Mouse (Mus musculus): Measurements from ENCODE around the gene Drosha. TPM values are rescaled to one million over a fixed set of nuclear protein-coding genes. Genes with fewer than 3 reads are reported as not detected.
"Not testable (repeated sequence)": the region's sequence is repeated elsewhere in the genome, so short reads cannot be mapped to it uniquely, and the experiment has no call there.

Drosha gene
- polyA plus RNA-seq, 1 experiment from 2014 or later = 31.2 TPM

DNA sequence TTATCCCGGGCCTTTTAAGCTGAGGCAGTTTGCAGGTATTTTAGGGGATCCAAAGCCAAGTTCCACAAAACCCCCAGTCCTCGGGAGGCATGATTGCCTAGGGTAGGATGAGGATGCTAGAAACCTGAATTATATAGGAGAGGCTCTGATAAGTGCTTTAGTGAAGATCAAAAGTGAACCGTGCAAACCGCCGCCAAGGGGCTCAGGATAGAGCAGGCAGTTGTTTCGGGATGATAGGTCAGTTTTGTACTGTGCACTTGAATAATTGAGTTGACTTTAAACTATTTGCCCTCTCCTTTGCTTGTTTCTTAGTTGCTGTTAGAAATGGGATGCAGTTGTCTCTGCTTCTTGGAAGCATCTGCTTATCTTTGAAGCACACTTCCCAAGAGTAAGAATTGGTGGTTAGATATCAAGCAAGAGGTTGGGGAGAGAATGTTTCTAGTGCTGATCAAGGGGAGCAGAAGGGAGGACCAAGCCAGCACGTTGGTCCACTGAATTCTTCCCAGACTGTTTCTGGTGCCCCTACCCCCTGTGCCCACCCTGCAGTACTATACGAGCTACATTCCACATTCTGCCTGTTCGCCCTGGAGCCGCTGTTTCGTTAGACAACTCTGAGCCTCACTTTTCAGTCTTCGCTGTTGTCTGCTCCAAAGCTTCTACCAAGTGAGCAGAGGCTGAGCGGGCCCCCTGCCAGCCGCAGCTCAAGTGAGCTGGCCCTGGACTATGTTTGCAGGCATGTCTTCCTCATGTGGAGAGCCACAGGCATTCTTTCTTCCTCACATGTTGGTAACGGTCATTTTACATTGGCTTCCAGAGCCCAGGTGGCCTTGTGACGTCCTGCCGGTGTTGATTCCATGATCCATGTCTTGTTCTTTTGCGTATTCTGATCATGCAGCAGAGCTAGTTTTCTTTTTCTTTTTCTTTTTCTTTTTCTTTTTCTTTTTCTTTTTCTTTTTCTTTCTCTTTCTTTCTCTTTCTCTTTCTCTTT is 71.7 kb downstream of the Drosha start:
- 86% methylated on average over 18 of the region's 18 CpGs for WGBS
- H3K9me3 ChIP-seq = no peaks in the 10 kb centered on the region
- H3K36me3 ChIP-seq = peaks cover 74% of the 10 kb centered on the region

DNA sequence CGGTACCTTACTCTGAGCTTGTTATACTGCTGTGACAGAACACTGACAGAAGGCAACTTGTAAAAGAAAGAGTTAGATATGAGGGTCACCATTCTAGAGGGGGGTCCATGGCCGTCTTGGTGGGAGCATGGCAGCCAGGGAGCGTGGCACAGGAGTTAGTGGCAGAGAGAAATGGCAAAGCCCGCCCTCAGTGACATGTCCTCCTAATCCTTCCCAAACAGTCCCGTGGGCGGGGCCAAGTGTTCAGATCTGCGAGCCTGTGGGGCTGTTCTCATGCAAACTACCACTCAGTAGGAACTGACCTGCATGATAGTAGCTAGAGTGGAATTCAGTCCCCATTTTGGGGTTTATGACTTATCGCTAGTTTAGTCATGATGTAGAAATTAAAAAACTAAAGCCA is 73.2 kb downstream of the Drosha start:
- Histone ChIP-seq H3K4me3 (no peak overlapping the region), H3K9me3 (no peaks in the 10 kb centered on the region), H3K4me1 (no peaks in the 10 kb centered on the region), H3K27me3 (no peaks in the 10 kb centered on the region), H3K36me3 (peaks cover 83% of the 10 kb centered on the region), H3K27ac (no peak overlapping the region), H3K4me2 (no peak overlapping the region), H3K9ac (no peak overlapping the region)
- 93% methylated on average over 8 of the region's 8 CpGs for WGBS
- ATAC-seq (ENCODE audit: insufficient number of reproducible peaks, low FRiP score, low TSS enrichment, low read depth) = no peak

More for the DNA sequence above, 71.7 kb downstream of the Drosha start:
- Histone ChIP-seq H3K4me3 (no peak overlapping the region), H3K4me2 (no peak overlapping the region), H3K27me3 (no peaks in the 10 kb centered on the region), H3K27ac (no peak overlapping the region), H3K9ac (no peak overlapping the region), H3K4me1 (no peaks in the 10 kb centered on the region)
- ATAC-seq (ENCODE audit: insufficient number of reproducible peaks, low FRiP score, low TSS enrichment, low read depth) = no peak

DNA sequence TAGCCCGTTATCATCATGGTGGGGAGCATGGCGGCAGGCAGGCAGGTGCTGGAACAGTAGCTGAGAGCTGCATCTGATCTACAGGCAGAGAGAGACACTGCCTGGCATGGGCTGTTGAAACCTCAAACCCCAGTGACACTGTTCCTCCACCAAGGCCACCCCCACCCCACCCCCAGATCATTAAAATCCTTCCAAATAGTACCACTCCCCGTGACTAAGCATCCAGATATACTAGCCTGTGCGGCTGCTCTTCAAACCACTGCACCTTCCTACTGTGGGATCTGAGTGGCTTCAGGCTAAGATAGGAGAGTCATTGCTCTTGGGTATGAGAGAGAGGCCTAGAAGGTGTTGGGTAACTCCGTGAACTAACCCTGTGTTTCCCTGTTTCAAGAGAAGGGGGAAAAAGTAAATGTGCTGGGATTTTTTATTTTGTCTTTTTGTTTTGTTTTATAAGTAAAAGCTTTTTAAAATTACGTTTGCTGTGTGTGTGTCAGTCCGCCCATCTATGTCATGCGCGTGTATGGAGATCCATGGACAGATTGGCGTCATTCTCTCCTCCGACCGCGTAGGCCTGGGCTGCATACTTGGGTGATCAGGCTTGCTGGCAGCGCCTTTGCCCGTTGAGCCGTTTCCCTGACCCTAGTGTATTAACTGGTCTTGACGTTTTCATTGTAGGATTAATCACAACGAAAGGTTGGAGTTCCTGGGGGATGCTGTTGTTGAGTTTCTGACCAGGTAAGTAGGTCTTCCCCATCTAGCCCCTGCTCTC is 76.0 kb downstream of the Drosha start:
- no peak overlapping the region for H3K27ac ChIP-seq
- 86% methylated on average over 18 of the region's 18 CpGs for WGBS
- peaks cover 80% of the 10 kb centered on the region for H3K36me3 ChIP-seq

DNA sequence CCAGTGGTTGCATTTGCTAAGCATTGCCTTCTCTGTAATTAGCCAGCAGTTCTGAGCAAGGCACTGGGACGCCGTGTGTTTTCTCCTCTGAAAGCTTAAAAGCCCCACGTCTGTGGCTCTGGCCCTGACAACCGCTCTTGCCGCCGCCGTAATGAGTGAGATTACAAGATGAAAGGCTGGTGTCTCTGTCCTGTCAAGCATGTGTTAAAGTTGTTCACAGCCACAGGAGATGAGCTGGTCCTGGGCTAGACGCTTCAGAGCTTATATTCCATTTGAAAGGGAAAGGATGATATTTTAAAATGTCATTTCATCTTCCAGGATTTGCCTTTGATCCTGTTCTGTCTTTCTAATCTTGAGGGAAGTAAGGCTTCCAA is 76.6 kb downstream of the Drosha start:
- WGBS = 56% methylated on average over 8 of the region's 8 CpGs
- ATAC-seq (ENCODE audit: insufficient number of reproducible peaks, low FRiP score, low TSS enrichment, low read depth) = no peak
- Histone ChIP-seq H3K4me3 (no peak overlapping the region), H3K27ac (no peak overlapping the region), H3K4me1 (no peaks in the 10 kb centered on the region), H3K9me3 (no peaks in the 10 kb centered on the region), H3K4me2 (no peak overlapping the region), H3K36me3 (peaks cover 77% of the 10 kb centered on the region), H3K9ac (no peak overlapping the region), H3K27me3 (no peaks in the 10 kb centered on the region)

More for the DNA sequence above, 76.0 kb downstream of the Drosha start:
- Histone ChIP-seq H3K4me2 (no peak overlapping the region), H3K4me1 (no peaks in the 10 kb centered on the region), H3K9me3 (no peaks in the 10 kb centered on the region), H3K9ac (no peak overlapping the region), H3K4me3 (no peak overlapping the region), H3K27me3 (no peaks in the 10 kb centered on the region)
- no peak for ATAC-seq (ENCODE audit: insufficient number of reproducible peaks, low FRiP score, low TSS enrichment, low read depth)

DNA sequence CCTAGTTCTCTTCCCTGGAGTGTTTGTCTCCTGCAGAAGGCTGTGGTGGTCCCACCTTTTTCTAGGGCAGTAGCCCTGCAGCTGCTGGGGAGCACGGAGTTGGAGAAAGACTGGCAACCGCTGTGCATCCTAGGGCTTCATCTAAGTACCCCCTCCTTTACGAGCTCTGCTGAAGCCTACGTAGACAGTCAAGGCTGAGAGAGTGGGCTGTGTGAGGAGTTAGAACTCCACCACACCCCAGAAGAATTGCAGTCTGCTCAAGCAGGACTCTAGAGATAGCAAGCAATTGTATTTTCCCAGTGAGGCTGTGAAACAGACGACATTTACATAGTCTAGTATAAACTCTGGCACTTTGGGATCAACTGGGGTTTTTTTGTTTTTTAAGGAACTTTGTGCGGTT is 79.8 kb downstream of the Drosha start:
- peaks cover 67% of the 10 kb centered on the region for H3K36me3 ChIP-seq
- H3K27ac ChIP-seq = no peak overlapping the region
- no peaks in the 10 kb centered on the region for H3K27me3 ChIP-seq
- H3K4me2 ChIP-seq = no peak overlapping the region
- H3K9ac ChIP-seq = no peak overlapping the region
- no peak for ATAC-seq (ENCODE audit: insufficient number of reproducible peaks, low FRiP score, low TSS enrichment, low read depth)
- H3K4me1 ChIP-seq = no peaks in the 10 kb centered on the region
- no peaks in the 10 kb centered on the region for H3K9me3 ChIP-seq
- H3K4me3 ChIP-seq = no peak overlapping the region
- WGBS = 84% methylated on average over 6 of the region's 6 CpGs

DNA sequence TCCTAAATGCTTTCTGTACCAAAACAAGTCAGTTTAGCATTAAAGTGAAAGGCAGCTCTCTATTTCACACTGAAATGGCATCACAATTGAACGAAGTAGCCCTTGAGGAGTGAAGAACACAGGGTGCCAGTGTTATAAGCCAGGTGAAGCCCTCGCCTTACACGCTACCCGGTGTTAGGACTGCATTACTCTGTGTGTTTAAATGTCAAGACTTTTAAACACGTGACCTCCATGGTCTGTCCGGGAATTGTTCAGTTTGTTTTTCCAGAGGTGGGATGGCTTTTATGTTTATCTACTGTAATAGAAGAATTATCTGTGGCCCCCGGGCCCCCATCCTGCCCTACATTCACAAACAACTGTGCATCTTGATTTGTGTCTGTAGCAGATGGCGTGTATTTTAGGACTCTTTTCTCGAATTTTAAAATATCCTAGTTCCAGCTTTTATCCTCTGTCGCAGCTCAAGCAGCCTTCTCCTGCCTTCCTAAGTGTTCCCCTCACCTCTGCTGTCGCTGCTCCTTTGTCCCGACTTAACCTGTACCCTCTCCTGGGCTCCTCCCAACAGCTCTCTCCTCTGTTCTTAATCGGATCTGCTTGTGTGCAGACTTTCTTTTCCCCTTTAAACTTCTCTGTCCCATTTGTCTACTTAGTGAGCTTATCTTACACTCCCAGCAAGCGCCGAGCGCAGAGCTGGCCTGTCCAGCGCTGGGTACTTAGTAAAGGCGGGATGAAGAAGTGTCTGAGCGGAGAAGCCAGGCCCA is 83.5 kb downstream of the Drosha start:
- Histone ChIP-seq H3K27me3 (no peaks in the 10 kb centered on the region), H3K4me1 (no peaks in the 10 kb centered on the region), H3K4me2 (no peak overlapping the region), H3K27ac (no peak overlapping the region; the same call in 1 of the 2 replicates), H3K4me3 (no peak overlapping the region), H3K9me3 (no peaks in the 10 kb centered on the region), H3K9ac (no peak overlapping the region), H3K36me3 (peaks cover 41% of the 10 kb centered on the region)
- WGBS = 86% methylated on average over 19 of the region's 19 CpGs
- no peak for ATAC-seq (ENCODE audit: insufficient number of reproducible peaks, low FRiP score, low TSS enrichment, low read depth)

DNA sequence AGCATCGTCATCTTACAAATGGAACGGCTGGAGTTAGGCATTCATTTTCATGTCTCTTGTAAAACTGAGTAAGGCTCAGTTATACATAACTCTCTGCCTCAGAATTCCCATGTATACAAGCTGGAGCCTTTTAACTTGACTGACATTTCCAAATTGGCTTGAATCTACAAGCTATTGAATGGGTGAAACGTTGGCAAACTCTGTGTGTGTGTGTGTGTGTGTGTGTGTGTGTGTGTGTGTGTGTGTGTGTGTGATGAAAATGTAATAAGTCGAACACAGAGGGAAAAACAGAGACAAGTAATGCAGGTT is 84.1 kb downstream of the Drosha start:
- Histone ChIP-seq H3K27me3 (no peaks in the 10 kb centered on the region), H3K4me3 (no peak overlapping the region), H3K27ac (no peak overlapping the region; the same call in 1 of the 2 replicates), H3K9me3 (no peaks in the 10 kb centered on the region), H3K9ac (no peak overlapping the region), H3K4me2 (no peak overlapping the region), H3K36me3 (peaks cover 38% of the 10 kb centered on the region), H3K4me1 (no peaks in the 10 kb centered on the region)
- WGBS = 75% methylated on average over 4 of the region's 4 CpGs
- ATAC-seq (ENCODE audit: insufficient number of reproducible peaks, low FRiP score, low TSS enrichment, low read depth) = no peak

DNA sequence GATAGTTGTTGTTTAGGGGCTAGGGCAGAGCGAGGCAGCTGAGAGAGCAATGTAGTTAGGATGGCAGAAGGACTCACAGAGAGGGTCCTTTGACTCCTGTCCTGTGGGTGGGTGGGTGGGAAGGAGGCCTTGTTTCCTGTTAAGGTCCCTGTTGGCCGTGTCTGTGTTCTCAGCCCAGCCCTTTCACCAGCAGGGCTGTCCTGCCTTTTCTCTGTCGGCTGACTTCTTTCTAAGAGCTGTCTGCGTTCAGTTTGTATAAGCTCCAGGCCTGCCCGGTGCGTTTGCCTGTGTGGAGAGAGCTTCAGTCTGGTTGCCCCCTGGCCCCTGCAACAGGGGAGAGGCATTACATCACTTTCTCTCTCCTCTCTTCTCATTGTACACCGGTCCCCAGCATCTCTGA is 84.6 kb downstream of the Drosha start:
- peaks cover 38% of the 10 kb centered on the region for H3K36me3 ChIP-seq
- no peak overlapping the region for H3K4me3 ChIP-seq
- H3K4me2 ChIP-seq = no peak overlapping the region
- H3K4me1 ChIP-seq = no peaks in the 10 kb centered on the region
- H3K27me3 ChIP-seq = no peaks in the 10 kb centered on the region
- no peak overlapping the region for H3K27ac ChIP-seq
- H3K9ac ChIP-seq = no peak overlapping the region
- WGBS = 82% methylated on average over 7 of the region's 7 CpGs
- ATAC-seq (ENCODE audit: insufficient number of reproducible peaks, low FRiP score, low TSS enrichment, low read depth) = no peak
- no peaks in the 10 kb centered on the region for H3K9me3 ChIP-seq

DNA sequence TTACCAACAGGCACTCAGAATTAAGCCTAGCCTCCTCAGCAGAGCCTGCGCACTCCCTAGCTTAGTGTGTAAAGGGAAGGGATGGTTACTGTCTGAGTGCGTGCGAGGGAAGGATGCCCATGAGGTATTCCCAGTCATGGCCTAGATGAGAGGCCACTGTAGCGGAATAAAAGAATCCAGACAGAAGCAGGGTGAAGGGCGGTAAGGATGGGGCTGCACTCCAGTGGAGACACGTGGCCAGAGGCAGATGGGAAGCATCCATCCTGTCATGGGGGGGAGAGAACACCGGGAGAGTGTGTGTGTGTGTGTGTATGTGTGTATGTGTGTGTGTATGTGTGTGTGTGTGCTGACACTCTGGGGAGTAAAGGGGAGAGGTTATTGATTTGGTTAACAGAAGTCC is 86.5 kb downstream of the Drosha start:
- Histone ChIP-seq H3K9ac (no peak overlapping the region), H3K4me2 (no peak overlapping the region), H3K4me1 (no peaks in the 10 kb centered on the region), H3K4me3 (no peak overlapping the region), H3K9me3 (no peaks in the 10 kb centered on the region), H3K27me3 (no peaks in the 10 kb centered on the region), H3K36me3 (peaks cover 35% of the 10 kb centered on the region), H3K27ac (no peak overlapping the region)
- no peak for ATAC-seq (ENCODE audit: insufficient number of reproducible peaks, low FRiP score, low TSS enrichment, low read depth)
- 88% methylated on average over 7 of the region's 7 CpGs for WGBS

DNA sequence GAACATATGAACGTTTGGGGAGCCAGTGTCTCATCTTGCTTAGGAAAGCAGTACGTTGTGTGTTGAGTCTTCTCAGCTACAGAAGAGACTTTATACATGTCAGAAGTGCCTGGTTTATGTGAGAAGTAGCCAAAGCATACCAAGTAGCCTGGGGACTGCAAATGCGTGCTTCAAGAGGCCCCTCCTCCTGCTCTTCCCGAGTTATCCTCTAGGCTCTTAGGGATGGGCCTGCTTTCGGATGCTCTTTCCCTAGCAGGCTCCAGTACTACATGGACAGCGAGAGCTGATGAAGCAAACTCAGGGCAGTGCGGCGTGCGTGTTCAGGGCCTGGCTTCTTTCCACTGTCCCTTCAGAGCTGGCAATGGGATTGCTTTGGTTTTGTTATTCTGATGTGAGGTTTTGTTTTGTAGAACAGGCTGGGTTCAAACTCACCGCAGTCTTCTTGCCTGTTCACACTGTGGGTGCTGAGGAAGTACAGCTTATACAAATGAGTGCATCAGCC is 91.8 kb downstream of the Drosha start:
- H3K9ac ChIP-seq = no peak overlapping the region
- WGBS = 84% methylated on average over 10 of the region's 10 CpGs
- H3K27me3 ChIP-seq = no peaks in the 10 kb centered on the region

DNA sequence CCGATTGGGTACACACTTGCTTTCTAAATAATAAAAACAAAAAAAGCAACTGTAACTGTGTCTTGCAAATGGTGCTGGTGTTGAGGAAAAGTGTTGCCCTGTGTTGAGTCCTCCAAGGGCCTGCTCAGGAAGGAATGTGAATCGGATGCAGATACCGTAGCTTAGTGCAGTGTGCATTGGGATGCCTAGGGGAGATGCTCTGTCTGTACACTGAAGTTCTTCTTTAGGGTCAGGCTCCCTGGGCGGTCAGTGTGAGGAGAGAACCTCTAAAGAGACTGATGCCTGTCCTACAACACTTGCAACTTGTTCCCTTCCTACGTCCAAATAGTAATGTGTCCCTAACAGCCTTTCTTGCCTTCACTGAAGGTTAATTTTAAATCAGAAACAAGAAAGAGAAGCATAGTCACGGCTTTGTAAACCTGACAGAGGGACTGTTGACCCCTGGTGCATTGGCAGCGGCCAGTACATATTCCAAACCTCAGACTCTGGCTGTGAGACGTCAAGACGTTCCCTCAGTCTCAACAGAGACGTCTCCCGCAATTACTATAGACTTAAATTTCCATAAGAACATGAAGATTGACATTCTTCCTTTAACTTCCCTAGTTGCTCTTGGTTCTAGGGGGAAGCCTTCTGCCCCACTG is 94.8 kb downstream of the Drosha start:
- WGBS = 89% methylated on average over 11 of the region's 11 CpGs
- not testable (repeated sequence) for H3K9me3 ChIP-seq; H3K4me2 ChIP-seq; H3K9ac ChIP-seq; H3K4me3 ChIP-seq; H3K27me3 ChIP-seq; ATAC-seq (ENCODE audit: insufficient number of reproducible peaks, low FRiP score, low TSS enrichment, low read depth); H3K27ac ChIP-seq; H3K4me1 ChIP-seq
- peaks cover 76% of the 10 kb centered on the region for H3K36me3 ChIP-seq

More for the DNA sequence above, 91.8 kb downstream of the Drosha start:
- ATAC-seq (ENCODE audit: insufficient number of reproducible peaks, low FRiP score, low TSS enrichment, low read depth) = no peak
- Histone ChIP-seq H3K27ac (no peak overlapping the region), H3K4me1 (no peaks in the 10 kb centered on the region), H3K4me3 (no peak overlapping the region), H3K9me3 (no peaks in the 10 kb centered on the region), H3K36me3 (peaks cover 65% of the 10 kb centered on the region), H3K4me2 (no peak overlapping the region)
